Mouse (Mus musculus): ENCODE data around the gene Flvcr1. TPM values are rescaled to one million over a fixed set of nuclear protein-coding genes. Genes with fewer than 3 reads are reported as not detected.

Flvcr1 gene
- polyA plus RNA-seq, 1 experiment from 2014 or later = 10.3 TPM

DNA sequence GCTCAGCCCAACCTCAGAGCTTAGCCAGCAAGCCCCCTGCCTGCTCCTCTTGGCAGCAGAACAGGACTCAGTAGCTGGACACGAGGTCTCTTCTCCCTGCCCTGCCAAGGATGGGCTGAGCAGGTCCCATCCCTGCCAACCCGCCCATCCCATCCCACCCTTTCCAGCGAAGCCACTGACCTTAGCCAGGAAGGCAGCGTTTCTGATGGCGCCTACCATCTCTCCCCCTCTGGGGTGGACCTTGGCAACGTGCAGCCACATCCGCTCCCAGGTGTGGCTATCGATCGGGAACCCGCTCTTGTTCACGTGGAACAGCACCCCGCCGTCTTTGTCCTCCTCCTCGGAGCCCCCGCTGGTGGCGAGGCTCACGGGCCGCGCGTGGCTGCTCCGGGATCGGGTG lies 48.0 kb downstream of the Flvcr1 start:
- Histone ChIP-seq H3K9me3 (ENCODE audit: control insufficient read depth, low read length) (no peaks in the 10 kb centered on the region), H3K27me3 (ENCODE audit: control insufficient read depth, insufficient read depth, low read length) (no peaks in the 10 kb centered on the region), H3K36me3 (replicated peaks; ENCODE audit: control insufficient read depth, insufficient read depth) (peaks cover 22% of the 10 kb centered on the region), H3K4me2 (replicated peaks) (peak overlapping the region; percentile 62), H3K4me1 (replicated peaks; ENCODE audit: control insufficient read depth, insufficient read depth, low read length) (peaks cover 32% of the 10 kb centered on the region), H3K9ac (peak overlapping the region; percentile 97), H3K27ac (peak overlapping the region; percentile 94), H3K4me3 (replicated peaks; ENCODE audit: low read length) (peak overlapping the region; percentile 79)
- WGBS = under 1% methylated on average over 22 of the region's 22 CpGs
- DNase-seq (ENCODE audit: low spot score) = peak; percentile 40
- 0 out of 2 replicates have a peak, but pooled peaks have one; percentile 13 for ATAC-seq (ENCODE audit: low FRiP score)

DNA sequence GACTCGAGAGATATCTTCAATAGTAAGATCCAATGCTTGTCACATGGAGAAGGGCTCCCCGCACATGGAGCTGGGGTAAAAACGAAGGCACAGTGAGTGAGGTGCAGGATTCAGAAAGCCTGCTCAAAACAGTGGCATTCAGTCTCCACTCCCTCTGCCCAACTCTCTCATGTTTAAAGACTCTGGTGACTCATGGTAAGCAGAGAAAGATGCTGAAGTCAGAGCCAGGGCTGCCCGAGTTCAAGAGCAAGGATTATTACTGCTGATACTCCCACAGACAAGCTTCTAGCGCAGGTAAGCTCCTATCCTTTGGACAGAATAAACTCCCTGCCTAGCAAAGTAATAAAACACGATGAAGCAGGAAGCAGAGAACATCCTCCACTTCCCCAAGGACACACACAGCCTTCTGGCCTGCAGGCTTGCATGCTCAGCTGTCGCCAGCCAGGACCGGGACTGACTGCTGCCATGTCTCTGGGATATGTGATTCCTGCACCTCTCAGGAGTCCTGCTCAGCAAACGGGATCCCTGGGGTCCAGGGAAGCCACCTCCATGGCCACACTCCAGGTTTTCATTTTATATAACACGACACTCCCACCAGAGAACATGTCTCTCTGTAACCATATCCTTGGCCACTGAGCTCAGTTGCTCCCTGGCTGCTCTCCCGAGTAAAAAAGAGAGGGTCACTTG lies 48.9 kb downstream of the Flvcr1 start:
- H3K9me3 ChIP-seq (ENCODE audit: control insufficient read depth, low read length) = no peaks in the 10 kb centered on the region
- no peak for ATAC-seq (ENCODE audit: low FRiP score)
- peaks cover 32% of the 10 kb centered on the region for H3K36me3 ChIP-seq (replicated peaks; ENCODE audit: control insufficient read depth, insufficient read depth)
- peak; percentile 27 for DNase-seq (ENCODE audit: low spot score)
- peak overlapping the region; percentile 79 for H3K4me3 ChIP-seq (replicated peaks; ENCODE audit: low read length)
- no peaks in the 10 kb centered on the region for H3K27me3 ChIP-seq (ENCODE audit: control insufficient read depth, insufficient read depth, low read length)
- WGBS = 45% methylated on average over 11 of the region's 11 CpGs
- no peak overlapping the region for H3K27ac ChIP-seq
- peaks cover 32% of the 10 kb centered on the region for H3K4me1 ChIP-seq (replicated peaks; ENCODE audit: control insufficient read depth, insufficient read depth, low read length)
- H3K9ac ChIP-seq = peak overlapping the region; percentile 97
- peak overlapping the region; percentile 62 for H3K4me2 ChIP-seq (replicated peaks)

DNA sequence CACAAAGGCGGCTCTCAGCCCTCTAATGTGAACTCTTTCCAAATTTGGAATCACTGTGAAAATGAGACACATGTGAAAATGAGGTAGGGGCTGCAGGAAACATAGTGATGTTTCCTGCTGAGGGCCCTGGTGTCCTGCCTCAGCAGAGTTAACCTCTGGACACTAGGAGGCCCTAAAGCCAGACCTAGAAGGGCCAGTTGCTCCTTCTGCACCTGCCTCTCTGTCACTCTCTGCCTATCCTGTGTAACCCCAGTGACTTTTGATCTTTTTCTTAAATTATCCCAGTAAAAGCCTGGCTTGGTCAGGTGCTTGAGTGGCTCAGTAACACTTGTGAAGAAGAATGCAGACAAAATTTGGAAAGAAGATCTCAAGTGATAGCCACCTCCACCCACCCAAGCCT lies 51.1 kb downstream of the Flvcr1 start:
- 92% methylated on average over 1 of the region's 1 CpGs for WGBS

DNA sequence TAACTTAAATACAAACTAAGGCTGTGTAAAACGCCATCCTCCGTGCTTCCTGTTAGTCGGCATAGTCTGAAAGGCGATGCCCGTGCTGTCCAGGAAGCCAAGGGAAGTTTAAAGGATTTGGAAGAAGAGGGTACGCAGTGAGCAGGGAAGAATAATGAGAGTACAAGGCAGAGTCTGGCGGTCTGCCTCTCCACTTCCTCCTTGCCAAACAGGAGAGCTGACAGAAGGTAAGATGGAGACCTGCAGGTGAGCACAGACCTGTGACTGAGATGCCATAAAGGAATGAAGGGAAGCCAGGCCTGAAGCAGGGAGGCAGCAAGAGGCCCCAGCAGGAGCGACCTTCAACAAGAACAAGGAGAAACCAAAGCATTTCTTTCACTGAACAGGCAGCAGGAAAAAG lies 51.8 kb downstream of the Flvcr1 start:
- no peak overlapping the region for H3K9ac ChIP-seq
- no peaks in the 10 kb centered on the region for H3K27me3 ChIP-seq (ENCODE audit: control insufficient read depth, insufficient read depth, low read length)
- DNase-seq (ENCODE audit: low spot score) (no peak), ATAC-seq (ENCODE audit: low FRiP score) (no peak)
- H3K27ac ChIP-seq = no peak overlapping the region
- no peaks in the 10 kb centered on the region for H3K9me3 ChIP-seq (ENCODE audit: control insufficient read depth, low read length)
- peaks cover 60% of the 10 kb centered on the region for H3K36me3 ChIP-seq (replicated peaks; ENCODE audit: control insufficient read depth, insufficient read depth)
- no peak overlapping the region for H3K4me3 ChIP-seq (replicated peaks; ENCODE audit: low read length)
- no peak overlapping the region for H3K4me2 ChIP-seq (replicated peaks)
- WGBS = 96% methylated on average over 8 of the region's 8 CpGs
- peaks cover 32% of the 10 kb centered on the region for H3K4me1 ChIP-seq (replicated peaks; ENCODE audit: control insufficient read depth, insufficient read depth, low read length)

More for the DNA sequence above, 51.1 kb downstream of the Flvcr1 start:
- H3K27me3 ChIP-seq (ENCODE audit: control insufficient read depth, insufficient read depth, low read length) = no peaks in the 10 kb centered on the region
- no peak overlapping the region for H3K4me3 ChIP-seq (replicated peaks; ENCODE audit: low read length)
- no peaks in the 10 kb centered on the region for H3K9me3 ChIP-seq (ENCODE audit: control insufficient read depth, low read length)
- H3K4me2 ChIP-seq (replicated peaks) = no peak overlapping the region
- no peak for ATAC-seq (ENCODE audit: low FRiP score)
- no peak for DNase-seq (ENCODE audit: low spot score)
- H3K4me1 ChIP-seq (replicated peaks; ENCODE audit: control insufficient read depth, insufficient read depth, low read length) = peaks cover 32% of the 10 kb centered on the region
- H3K27ac ChIP-seq = no peak overlapping the region
- no peak overlapping the region for H3K9ac ChIP-seq
- peaks cover 53% of the 10 kb centered on the region for H3K36me3 ChIP-seq (replicated peaks; ENCODE audit: control insufficient read depth, insufficient read depth)

DNA sequence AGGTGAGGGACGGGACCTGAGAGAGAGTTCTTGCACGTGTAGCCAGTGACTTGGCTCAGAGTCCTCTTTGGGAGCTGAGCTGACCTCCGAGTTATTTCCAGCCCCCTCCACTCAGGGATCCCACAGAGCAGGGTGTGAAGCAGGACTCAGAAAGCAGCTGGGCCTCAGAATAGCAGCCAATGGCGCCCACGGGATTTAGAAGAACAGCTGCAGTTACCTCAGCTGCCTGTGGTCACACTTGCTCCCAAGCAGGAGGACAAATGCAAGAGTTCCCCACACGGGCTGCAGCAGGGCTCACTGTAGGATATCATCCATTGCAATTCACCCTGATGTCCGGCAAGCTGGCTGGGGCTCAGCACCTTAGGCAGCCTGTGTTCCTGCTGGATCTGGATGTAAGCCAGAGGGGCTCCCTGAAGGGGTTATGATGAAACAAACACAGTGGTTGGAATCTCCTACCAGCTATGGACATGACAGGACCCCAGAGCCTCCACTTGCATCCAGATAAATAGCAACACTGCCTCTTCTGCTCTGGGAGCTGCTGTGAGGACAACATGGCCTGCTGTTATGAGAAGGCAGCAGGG lies 53.3 kb downstream of the Flvcr1 start:
- H3K4me2 ChIP-seq (replicated peaks) = no peak overlapping the region
- H3K9ac ChIP-seq = no peak overlapping the region
- DNase-seq (ENCODE audit: low spot score) (no peak), ATAC-seq (ENCODE audit: low FRiP score) (no peak)
- H3K27me3 ChIP-seq (ENCODE audit: control insufficient read depth, insufficient read depth, low read length) = no peaks in the 10 kb centered on the region
- H3K27ac ChIP-seq = no peak overlapping the region
- WGBS = 68% methylated on average over 7 of the region's 7 CpGs
- no peak overlapping the region for H3K4me3 ChIP-seq (replicated peaks; ENCODE audit: low read length)
- no peaks in the 10 kb centered on the region for H3K9me3 ChIP-seq (ENCODE audit: control insufficient read depth, low read length)
- H3K4me1 ChIP-seq (replicated peaks; ENCODE audit: control insufficient read depth, insufficient read depth, low read length) = peaks cover 32% of the 10 kb centered on the region
- H3K36me3 ChIP-seq (replicated peaks; ENCODE audit: control insufficient read depth, insufficient read depth) = peaks cover 75% of the 10 kb centered on the region

DNA sequence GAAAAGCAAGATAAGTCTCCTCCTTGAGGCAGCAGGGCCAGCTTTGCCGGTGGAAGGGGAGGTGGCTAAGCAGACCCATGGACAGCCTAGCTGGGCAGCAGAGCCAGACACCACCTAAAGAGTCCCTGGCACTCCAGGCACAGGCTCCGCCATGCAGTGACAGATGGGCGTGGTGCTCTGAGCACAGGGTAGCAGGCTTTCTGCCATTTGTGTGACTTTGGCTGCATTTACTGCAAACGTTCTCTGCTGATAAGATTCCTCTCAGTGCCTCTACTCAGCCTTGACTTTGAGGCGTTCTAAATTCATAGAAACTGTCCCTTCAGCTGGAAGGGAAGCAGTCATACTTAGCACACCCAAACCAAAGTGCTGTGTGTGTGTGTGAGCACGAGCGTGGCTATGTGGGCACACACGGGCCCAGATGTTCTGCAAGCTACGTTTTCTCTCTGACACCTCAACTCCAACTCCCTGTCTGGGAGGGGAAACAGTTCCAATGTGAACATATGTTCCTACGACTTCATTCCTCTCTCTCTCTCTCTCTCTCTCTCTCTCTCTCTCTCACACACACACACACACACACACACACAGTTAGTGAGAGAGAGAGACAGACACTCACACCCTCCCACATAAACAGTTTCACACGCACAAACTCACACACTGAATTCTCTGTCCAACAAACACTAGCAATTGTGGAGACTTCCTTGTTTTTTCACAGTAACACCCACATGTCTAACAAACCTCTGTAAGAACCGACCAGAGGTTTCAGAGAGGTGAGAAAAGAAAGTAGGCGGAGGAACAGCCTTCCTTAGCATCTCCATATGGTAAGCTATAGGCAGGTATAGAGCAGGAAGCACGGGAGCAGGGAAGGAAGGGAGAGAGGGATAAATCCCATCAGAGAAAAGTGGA lies 54.0 kb downstream of the Flvcr1 start:
- no peak overlapping the region for H3K4me2 ChIP-seq (replicated peaks)
- DNase-seq (ENCODE audit: low spot score) = no peak
- H3K9me3 ChIP-seq (ENCODE audit: control insufficient read depth, low read length) = no peaks in the 10 kb centered on the region
- no peaks in the 10 kb centered on the region for H3K27me3 ChIP-seq (ENCODE audit: control insufficient read depth, insufficient read depth, low read length)
- H3K36me3 ChIP-seq (replicated peaks; ENCODE audit: control insufficient read depth, insufficient read depth) = peaks cover 82% of the 10 kb centered on the region
- 90% methylated on average over 14 of the region's 14 CpGs for WGBS
- H3K4me3 ChIP-seq (replicated peaks; ENCODE audit: low read length) = no peak overlapping the region
- peaks cover 25% of the 10 kb centered on the region for H3K4me1 ChIP-seq (replicated peaks; ENCODE audit: control insufficient read depth, insufficient read depth, low read length)
- no peak overlapping the region for H3K27ac ChIP-seq
- ATAC-seq (ENCODE audit: low FRiP score) = no peak
- H3K9ac ChIP-seq = no peak overlapping the region

DNA sequence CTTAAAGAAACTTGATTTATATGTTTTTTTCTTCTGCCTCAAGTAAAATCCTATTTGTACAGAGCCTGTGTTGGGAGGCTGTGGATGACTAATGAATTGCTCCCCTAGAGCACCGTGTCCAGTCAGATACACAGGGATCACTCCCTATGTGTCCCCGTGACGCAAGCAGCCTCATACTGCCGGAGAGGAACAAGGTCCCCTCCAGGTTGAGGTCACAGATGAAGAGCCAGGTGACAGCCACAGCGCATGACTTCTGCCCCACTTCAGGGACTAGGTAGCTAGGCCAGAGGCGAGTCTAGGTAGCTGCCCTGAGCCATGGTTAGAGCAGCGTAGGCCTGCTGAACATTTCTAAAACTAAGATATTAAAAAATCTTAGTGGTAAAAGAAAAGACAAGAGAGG lies 57.9 kb downstream of the Flvcr1 start:
- Histone ChIP-seq H3K9ac (no peak overlapping the region), H3K27me3 (ENCODE audit: control insufficient read depth, insufficient read depth, low read length) (no peaks in the 10 kb centered on the region), H3K9me3 (ENCODE audit: control insufficient read depth, low read length) (no peaks in the 10 kb centered on the region), H3K4me3 (replicated peaks; ENCODE audit: low read length) (no peak overlapping the region), H3K27ac (no peak overlapping the region), H3K36me3 (replicated peaks; ENCODE audit: control insufficient read depth, insufficient read depth) (peaks cover 97% of the 10 kb centered on the region), H3K4me1 (replicated peaks; ENCODE audit: control insufficient read depth, insufficient read depth, low read length) (no peaks in the 10 kb centered on the region; the same call in 1 of the 2 replicates), H3K4me2 (replicated peaks) (no peak overlapping the region)
- ATAC-seq (ENCODE audit: low FRiP score) (no peak), DNase-seq (ENCODE audit: low spot score) (no peak)
- 94% methylated on average over 7 of the region's 7 CpGs for WGBS

DNA sequence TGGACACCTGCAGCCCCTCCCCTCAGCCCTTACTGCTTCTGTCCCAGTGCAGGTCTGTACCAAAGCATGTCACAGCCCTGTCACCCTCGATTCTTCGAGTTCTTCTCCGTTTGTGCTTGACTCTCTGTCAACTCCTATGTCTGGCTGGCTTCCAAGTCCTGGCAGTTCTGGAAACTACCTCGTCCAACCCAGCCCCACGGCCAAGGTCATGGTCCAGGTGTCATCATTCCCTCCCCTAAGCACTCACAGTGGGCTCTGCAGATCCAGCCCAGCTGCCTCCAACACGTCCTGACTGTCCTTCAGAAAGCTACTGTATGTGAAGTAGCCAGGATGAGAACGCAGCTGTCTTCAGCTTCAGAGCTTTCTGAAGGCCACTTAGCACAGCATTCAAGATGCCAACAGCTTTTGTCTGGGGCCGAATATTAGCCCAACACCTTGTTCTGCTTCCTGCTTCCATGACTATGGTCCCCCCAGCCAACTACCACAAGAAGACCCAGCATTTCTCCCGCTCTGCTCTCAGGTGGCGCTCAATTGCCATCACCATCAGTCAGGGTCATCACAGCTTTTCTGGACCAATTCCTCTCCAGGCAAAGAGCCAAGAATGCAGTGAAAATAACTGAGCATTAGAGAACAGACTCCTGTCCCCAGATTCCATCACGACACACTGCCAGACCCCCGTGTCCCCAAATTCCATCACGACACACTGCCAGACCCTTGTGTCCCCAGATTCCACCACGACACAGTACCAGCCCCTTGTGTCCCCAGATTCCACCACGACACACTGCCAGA lies 60.8 kb downstream of the Flvcr1 start:
- Histone ChIP-seq H3K9ac (no peak overlapping the region), H3K27ac (no peak overlapping the region), H3K27me3 (ENCODE audit: control insufficient read depth, insufficient read depth, low read length) (no peaks in the 10 kb centered on the region), H3K4me3 (replicated peaks; ENCODE audit: low read length) (no peak overlapping the region), H3K4me1 (replicated peaks; ENCODE audit: control insufficient read depth, insufficient read depth, low read length) (no peaks in the 10 kb centered on the region), H3K36me3 (replicated peaks; ENCODE audit: control insufficient read depth, insufficient read depth) (peaks cover 97% of the 10 kb centered on the region), H3K9me3 (ENCODE audit: control insufficient read depth, low read length) (no peaks in the 10 kb centered on the region), H3K4me2 (replicated peaks) (no peak overlapping the region)
- ATAC-seq (ENCODE audit: low FRiP score) (no peak), DNase-seq (ENCODE audit: low spot score) (no peak)
- WGBS = 86% methylated on average over 15 of the region's 15 CpGs

Data from hindbrain, embryonic 14.5 days (tissue).